Mouse (Mus musculus) left cerebral cortex, adult 11 months (tissue): ENCODE data around the gene Bcl7b.

Source experiments
- DNase-seq: peaks from one replicate; pipeline ENCODE4 v3.0.0; 2022; ENCODE audit warnings: low spot score

Gene Bcl7b

DNA sequence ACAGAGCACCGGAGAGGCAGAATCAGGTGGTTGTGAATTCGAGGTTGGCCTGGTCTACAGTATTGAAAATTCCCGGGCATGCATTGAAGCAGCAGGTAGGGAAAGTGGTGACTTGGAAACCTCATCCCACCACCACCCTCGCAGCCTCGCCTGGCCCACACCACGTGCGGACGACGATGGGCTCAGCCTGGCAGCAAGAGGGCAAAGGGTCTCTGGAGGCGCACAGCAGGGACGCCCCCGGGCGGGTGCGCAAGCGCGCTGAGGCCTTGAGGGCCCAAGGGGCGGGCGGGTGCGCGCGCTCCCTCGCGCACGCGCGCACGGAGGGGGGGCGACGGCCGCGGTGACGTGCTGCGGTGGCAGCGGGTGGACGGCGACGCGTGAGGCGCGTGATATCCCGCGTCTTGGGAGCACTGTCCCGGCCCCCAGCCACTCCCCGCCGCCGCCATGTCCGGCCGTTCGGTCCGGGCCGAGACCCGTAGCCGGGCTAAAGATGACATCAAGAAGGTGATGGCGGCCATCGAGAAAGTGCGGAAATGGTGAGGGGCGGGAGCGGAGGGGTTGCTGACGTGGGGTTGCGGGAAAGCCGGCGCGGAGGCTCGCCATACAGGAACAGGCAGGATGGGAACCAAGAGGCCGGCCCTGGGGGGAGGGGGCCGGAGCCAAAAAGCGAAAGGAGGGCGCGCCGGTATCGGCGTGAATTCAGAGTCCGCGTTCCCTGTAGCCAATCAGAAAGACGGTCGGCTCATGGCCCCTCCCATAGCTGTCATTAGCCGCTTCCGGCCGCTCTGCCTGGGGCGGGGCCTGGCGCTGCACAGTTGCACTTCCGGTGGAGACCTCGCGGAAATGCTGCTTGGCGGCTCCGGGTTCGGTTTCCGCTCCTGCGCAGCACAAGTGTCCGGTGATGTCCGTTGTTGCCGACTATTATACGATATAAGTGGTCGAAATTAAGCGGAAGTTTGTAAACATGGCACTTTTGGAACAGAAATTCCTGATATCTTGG lies at the start of gene Bcl7b:
TSS of gene Bcl7b (plus strand) at position 221 of the 1,000 bp plus-strand sequence.
- peak; percentile 96 for DNase-seq

DNA sequence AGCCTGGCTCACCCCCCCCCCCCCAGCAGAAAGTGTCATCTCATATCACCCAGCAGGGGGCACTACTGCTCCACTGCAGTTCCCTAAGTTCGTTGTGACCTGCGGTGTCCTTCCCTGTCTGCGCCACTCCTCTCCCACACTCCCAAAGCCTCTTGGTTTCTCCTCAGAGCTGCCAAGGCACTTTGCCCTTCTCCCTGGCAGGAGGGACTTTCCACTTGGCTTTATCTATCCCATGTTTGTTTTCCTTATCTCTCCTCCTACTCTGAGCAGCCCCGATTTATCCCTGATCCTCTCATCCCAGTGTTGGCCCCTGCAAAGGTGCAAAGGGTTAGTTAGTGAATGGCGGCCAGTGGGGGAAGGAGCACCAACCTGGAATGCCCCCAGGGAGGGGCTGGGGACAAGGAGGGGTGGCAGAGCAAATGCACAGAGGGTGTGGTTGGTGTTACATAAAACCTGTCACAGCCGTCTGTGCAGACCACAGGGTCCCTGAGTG lies 49.4 kb upstream of the Bcl7b start:
- DNase-seq: no peak

DNA sequence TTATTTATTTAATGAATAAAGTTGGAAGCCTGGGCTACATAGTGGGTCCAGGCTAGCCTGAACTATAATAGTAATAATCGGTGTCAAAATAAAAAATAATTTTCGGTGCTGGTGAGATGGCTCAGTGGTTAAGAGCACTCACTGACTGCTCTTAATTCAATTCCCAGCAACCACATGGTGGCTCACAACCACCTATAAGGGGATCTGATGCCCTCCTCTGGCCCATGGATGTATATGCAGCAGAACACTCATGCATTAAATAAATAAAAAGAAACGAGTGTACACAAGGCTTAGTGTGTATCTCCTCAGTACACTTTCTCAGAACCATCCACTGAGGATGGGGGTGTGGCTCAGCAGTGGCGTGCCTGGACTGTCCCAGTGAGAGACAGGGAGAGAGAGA lies 47.3 kb upstream of the Bcl7b start:
- DNase-seq: no peak

- no peak for DNase-seq
Observed at GRCm38 (mm10) chr5:135126121-135126520, 42.0 kb upstream of the Bcl7b start.

GRCm38 (mm10) chr5:135127669-135128068 lies 40.4 kb upstream of the Bcl7b start:
- DNase-seq: no peak

DNA sequence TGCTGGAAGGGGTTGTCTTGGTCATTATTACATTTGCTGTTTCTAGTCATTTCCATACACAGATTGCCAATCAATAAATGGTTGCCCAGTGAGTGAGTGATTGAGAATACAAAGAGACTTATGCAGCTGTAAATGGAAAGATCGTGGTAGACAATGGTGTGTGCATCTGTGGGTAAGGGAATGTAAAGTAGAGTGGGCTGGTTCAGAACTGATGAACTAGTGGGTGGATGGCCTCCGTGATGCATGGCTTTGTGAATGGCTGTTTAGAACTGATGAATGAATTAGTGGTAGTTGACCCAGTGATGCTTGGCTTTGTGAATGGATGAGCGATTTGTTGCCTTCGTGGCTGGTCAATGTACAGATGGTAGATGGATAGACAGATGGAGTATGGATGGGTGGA lies 38.3 kb upstream of the Bcl7b start:
- DNase-seq: no peak

- DNase-seq: no peak
Observed at GRCm38 (mm10) chr5:135133736-135134405, 34.2 kb upstream of the Bcl7b start.

DNA sequence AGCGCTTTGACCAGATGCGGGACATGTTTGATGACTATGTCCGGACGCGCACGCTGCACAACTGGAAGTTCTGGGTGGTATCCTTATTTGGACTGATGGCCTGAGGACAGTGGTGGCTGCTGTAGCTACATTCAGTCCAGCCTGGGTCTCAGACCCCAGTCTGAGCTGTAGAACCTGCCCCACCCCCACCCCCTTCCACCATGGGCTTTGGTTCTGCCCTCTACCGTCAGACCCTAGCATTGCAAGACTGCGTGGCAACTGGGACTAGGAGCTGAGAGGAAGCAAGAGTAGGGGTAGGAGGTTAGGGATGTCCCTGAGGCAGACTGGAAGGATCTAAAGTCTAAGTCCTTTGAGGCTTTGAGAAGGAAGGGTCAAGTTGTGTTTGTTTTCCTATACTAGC lies 33.5 kb upstream of the Bcl7b start:
- no peak for DNase-seq

DNA sequence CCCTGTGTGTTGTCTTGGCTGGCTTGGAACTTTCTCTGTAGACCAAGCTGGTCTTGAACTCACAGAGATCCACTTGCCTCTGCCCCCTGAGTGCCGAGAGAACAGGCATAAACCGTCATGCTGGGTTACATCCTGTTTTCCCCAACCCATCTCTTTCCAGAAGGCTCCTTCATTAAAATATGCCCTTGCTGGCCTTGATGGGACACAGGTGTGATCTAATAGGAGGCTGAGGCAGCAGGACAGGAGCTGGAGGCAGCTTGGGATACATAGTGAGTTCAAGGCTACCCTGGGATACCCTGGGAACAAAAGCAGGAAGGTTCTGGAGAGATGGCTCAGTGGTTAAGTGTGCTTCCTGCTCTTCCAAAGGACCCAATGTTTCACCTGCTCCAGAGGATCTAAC lies 28.2 kb upstream of the Bcl7b start:
- no peak for DNase-seq

DNA sequence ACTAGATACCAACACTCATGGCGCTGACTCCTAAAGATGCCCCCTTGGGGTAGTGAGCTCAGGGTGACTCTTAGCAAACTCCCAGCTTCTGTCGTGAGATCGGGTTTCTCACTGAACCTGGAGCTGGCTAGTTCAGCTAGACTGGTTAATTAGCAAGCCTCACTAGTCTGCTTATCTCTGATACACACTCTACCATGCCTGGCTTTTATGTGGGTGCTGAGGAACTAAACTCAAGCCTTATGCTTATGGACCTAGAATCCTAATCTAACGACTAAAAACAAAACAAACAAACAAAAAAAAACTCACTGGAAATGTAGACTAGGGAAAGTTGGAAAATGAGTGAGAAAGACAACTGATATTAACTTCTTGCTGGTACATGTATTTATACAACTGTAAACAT lies 23.6 kb upstream of the Bcl7b start:
- DNase-seq: no peak

GRCm38 (mm10) chr5:135145532-135145931 lies 22.6 kb upstream of the Bcl7b start:
- DNase-seq: no peak

- DNase-seq: no peak
Observed at GRCm38 (mm10) chr5:135145955-135146354, 22.1 kb upstream of the Bcl7b start.

DNA sequence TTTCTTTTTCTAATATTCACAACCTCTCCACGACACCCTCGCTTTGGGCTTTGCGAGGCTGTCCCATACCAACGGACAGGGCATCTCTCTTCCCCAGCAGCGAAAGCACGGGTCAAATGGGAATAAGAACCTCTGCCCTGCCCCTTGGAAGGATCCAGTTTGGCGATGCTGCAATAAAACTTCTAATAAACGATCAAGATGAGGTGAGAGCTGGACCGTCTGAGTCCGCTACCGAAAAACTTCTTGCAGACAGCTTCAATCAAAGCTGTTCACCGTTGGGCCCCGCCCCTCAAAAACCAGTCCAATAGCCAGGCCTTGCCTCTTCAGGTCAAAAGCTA lies 19.4 kb upstream of the Bcl7b start:
- DNase-seq: no peak

GRCm38 (mm10) chr5:135149053-135149819 lies 18.8 kb upstream of the Bcl7b start, which contains the start of gene Tbl2:
Gene Tbl2 (plus strand): TSS chr5:135149657.
- peak; percentile 95 for DNase-seq

- DNase-seq: no peak
Observed at GRCm38 (mm10) chr5:135149820-135150178, 18.3 kb upstream of the Bcl7b start.

- DNase-seq: no peak
Observed at GRCm38 (mm10) chr5:135156496-135156895, 11.6 kb upstream of the Bcl7b start.

DNA sequence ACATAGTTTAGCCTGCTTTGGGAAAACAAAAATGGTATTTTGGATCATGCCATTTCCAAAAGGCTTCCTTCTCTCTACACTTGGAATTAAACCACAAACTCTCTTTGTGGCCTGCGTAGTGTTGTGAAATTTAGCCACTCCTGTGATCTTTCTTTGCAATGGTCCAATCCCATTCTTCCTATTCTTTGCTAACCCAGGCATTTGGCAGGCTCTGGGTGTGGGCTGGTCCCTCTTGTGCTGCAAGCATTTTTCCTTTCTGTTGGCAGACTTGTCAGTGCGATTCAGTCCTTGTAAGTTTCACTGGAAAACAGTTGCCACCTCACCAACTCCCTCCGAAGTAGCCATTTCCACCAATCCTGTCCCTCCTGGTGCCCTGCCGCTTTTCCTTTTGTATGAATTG lies 6.9 kb upstream of the Bcl7b start:
- DNase-seq: no peak

DNA sequence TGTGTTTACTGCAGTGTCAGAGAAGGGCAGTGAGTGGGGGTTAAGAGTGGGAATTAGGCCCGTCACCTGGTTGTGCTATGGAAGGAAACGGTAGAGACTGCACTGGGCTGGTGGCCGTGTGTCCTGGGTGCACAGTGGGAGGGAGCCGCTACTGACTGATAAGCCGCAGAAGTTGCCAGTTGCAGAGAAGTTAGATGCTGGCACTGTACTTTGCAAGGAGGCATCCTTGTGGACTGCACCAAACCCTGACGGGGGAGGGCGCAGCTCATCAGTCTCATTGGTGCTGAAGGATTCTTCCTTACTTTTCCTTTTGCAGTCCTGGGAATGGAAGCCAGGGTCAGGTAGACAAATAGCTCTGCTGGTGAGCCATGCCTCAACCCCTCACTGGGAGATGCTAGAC lies 6.4 kb upstream of the Bcl7b start:
- DNase-seq: no peak

- DNase-seq: no peak
Observed at GRCm38 (mm10) chr5:135162361-135162760, 5.7 kb upstream of the Bcl7b start.

- DNase-seq: no peak
Observed at GRCm38 (mm10) chr5:135162821-135163220, 5.3 kb upstream of the Bcl7b start.

DNA sequence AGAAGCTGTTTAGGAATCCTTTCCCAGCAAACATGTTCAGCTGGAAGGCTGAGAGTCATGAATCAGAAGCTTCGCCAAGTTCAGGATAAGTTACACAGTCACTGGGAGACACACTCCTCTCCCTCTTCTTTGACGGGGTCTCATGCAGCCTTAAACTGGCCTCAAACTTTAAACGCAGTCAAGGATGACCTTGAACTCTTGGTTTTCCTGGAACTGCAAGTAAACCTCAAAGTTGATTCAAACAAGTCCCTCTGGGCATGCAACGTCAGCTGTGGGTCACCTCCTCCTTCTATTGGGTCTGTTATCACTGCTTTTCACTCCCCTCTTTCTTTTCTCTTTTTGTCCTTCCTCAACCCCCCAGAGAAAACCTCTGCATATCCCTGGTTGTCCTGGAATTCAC lies 1.2 kb upstream of the Bcl7b start:
- no peak for DNase-seq

DNA sequence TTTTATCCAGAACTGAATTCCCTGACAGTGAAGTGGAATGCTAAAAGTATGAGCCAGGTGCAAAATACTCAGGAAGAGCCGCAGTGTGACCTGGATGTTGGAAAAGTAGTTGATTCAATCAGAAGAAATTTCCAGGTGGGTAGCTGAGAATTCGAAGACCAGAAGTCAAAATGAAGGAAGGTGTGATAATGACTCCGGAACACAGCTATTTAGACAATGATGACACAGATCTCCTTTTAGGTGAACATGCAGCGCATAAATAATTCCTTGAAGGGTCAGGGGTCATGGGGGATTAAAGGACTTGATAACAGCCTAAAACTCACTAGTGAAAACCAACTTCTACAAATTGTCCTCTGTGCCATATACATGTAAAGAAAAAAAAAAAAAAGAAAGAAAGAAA lies 614 bp upstream of the Bcl7b start:
- DNase-seq: no peak
